Mouse (Mus musculus): Measurements from ENCODE around the gene Kcnk12. TPM values are rescaled to one million over a fixed set of nuclear protein-coding genes. Genes with fewer than 3 reads are reported as not detected.

Kcnk12 gene
- polyA plus RNA-seq, 1 experiment from 2014 or later, result 0.45 TPM

DNA sequence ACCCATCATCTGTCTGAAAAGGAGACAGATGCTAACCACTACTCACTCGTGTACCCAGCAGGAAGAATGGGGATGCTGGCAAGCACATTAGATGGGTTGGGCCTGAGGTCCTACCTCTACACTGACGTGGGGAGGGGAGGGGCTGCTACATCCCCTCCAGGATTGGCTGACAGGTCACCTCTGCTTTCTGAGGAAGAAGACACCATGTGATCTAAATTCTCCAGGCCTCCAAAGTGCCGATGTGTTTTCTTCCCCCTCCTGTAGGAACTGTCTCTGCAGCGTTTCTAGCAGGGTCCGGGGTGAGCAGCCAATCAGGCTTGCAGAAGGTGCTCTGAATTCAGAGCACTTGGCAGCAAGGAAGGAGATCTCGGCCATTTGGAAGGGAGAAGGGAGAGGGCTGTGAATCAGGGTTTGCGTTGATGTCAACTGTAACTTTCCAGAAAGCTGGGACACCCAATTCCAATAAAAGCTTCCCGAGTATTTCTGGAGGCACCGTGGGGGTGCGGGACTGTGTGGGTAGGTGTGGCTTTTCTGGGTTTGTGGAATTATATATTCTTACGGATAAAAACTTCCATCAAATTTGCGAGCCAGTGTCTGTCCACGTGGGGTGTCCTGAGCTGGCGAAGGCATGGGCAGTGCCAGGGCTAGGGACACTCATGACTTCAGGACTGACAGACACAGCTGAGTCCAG is 13.5 kb downstream of the Kcnk12 start:
- 71% methylated on average over 14 of the region's 14 CpGs for WGBS
- Histone ChIP-seq H3K27ac (replicated peaks; ENCODE audit: low read depth, low read length) (no peak overlapping the region), H3K9ac (replicated peaks; ENCODE audit: low read length) (no peak overlapping the region), H3K9me3 (replicated peaks; ENCODE audit: control insufficient read depth, low read length) (no peaks in the 10 kb centered on the region), H3K36me3 (replicated peaks; ENCODE audit: control insufficient read depth, insufficient read depth, low read depth, low read length) (no peaks in the 10 kb centered on the region), H3K4me3 (ENCODE audit: low read depth, low read length) (no peak overlapping the region), H3K27me3 (ENCODE audit: control insufficient read depth, insufficient read depth, low read length) (no peaks in the 10 kb centered on the region), H3K4me2 (ENCODE audit: low read depth, low read length) (no peak overlapping the region), H3K4me1 (ENCODE audit: control insufficient read depth, insufficient read depth, low read length) (no peaks in the 10 kb centered on the region)
- no peak for ATAC-seq (replicated peaks; ENCODE audit: insufficient number of reproducible peaks, low FRiP score, low TSS enrichment, low read depth)
- no peak for DNase-seq (ENCODE audit: low spot score)

DNA sequence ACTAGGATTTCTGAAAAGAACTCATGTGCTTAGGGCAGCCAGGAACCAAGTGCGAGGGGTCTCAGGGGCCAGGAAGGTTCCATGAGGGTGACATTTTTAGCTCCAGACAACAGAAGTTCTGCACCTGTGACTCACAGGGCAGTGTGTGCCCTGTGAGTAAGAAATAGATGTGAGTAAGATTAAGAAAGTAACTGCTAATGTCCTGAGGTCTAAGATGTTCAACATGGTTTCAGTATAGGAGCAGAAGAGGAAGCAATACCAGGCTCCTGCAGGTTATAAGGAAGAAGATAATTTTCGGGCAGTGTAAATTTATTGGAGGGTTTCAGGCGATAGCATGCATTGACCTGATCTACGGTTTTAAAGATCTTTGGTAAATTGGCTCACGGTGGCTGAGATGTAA is 16.6 kb downstream of the Kcnk12 start:
- 89% methylated on average over 5 of the region's 5 CpGs for WGBS
- ATAC-seq (replicated peaks; ENCODE audit: insufficient number of reproducible peaks, low FRiP score, low TSS enrichment, low read depth) (no peak), DNase-seq (ENCODE audit: low spot score) (no peak)
- Histone ChIP-seq H3K27me3 (ENCODE audit: control insufficient read depth, insufficient read depth, low read length) (no peaks in the 10 kb centered on the region), H3K4me1 (ENCODE audit: control insufficient read depth, insufficient read depth, low read length) (no peaks in the 10 kb centered on the region), H3K27ac (replicated peaks; ENCODE audit: low read depth, low read length) (no peak overlapping the region), H3K9me3 (replicated peaks; ENCODE audit: control insufficient read depth, low read length) (no peaks in the 10 kb centered on the region), H3K9ac (replicated peaks; ENCODE audit: low read length) (no peak overlapping the region), H3K36me3 (replicated peaks; ENCODE audit: control insufficient read depth, insufficient read depth, low read depth, low read length) (no peaks in the 10 kb centered on the region), H3K4me2 (ENCODE audit: low read depth, low read length) (no peak overlapping the region), H3K4me3 (ENCODE audit: low read depth, low read length) (no peak overlapping the region)

DNA sequence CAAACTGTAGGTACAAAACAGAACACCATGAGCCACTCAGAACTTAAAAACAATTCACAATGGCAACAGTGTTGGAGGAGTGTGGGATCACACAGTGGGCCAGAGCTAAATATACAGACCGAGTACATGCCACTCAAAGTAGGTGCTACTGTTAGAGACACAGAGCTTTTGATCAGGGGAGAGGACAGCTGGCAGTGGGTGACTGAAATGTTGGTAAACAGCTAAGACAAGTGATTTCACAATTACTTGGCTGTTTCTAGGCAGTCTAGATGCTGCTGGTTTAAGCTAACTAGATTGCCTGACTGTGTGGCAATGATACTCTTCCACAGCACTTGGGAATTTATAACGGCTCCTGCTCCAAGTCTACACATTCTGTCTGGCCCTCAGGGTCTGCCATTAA is 17.6 kb downstream of the Kcnk12 start:
- H3K27me3 ChIP-seq (ENCODE audit: control insufficient read depth, insufficient read depth, low read length), result no peaks in the 10 kb centered on the region
- H3K4me1 ChIP-seq (ENCODE audit: control insufficient read depth, insufficient read depth, low read length), result no peaks in the 10 kb centered on the region
- H3K9ac ChIP-seq (replicated peaks; ENCODE audit: low read length), result no peak overlapping the region
- no peak overlapping the region for H3K4me2 ChIP-seq (ENCODE audit: low read depth, low read length)
- no peaks in the 10 kb centered on the region for H3K9me3 ChIP-seq (replicated peaks; ENCODE audit: control insufficient read depth, low read length)
- H3K4me3 ChIP-seq (ENCODE audit: low read depth, low read length), result no peak overlapping the region
- no peaks in the 10 kb centered on the region for H3K36me3 ChIP-seq (replicated peaks; ENCODE audit: control insufficient read depth, insufficient read depth, low read depth, low read length)
- ATAC-seq (replicated peaks; ENCODE audit: insufficient number of reproducible peaks, low FRiP score, low TSS enrichment, low read depth), result no peak
- no peak overlapping the region for H3K27ac ChIP-seq (replicated peaks; ENCODE audit: low read depth, low read length)
- WGBS, result 58% methylated on average over 2 of the region's 2 CpGs
- DNase-seq (ENCODE audit: low spot score), result no peak

DNA sequence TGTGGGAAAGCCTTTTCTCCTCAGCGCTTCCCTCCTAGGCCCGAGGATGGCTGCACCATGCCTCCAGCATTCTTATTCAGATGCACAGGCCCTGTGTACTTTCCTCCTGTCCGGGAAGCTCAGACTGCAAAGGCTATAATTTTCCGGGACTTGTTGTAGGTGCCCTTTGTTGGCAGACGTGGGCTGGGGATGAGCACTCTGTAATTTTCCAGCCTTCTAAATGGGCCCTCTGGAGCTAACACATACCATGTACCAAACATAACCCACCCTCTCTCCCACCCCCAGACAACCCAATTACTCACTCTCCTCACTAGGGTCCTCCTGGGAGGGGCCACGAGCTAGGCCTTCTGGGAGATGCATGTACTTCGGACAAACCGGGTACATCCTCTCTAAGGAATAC is 22.8 kb downstream of the Kcnk12 start:
- no peak overlapping the region for H3K27ac ChIP-seq (replicated peaks; ENCODE audit: low read depth, low read length)
- no peak overlapping the region for H3K4me3 ChIP-seq (ENCODE audit: low read depth, low read length)
- H3K9me3 ChIP-seq (replicated peaks; ENCODE audit: control insufficient read depth, low read length), result no peaks in the 10 kb centered on the region
- ATAC-seq (replicated peaks; ENCODE audit: insufficient number of reproducible peaks, low FRiP score, low TSS enrichment, low read depth) (no peak), DNase-seq (ENCODE audit: low spot score) (no peak)
- H3K9ac ChIP-seq (replicated peaks; ENCODE audit: low read length), result no peak overlapping the region
- 77% methylated on average over 8 of the region's 8 CpGs for WGBS
- H3K36me3 ChIP-seq (replicated peaks; ENCODE audit: control insufficient read depth, insufficient read depth, low read depth, low read length), result no peaks in the 10 kb centered on the region
- H3K4me1 ChIP-seq (ENCODE audit: control insufficient read depth, insufficient read depth, low read length), result no peaks in the 10 kb centered on the region
- H3K27me3 ChIP-seq (ENCODE audit: control insufficient read depth, insufficient read depth, low read length), result no peaks in the 10 kb centered on the region
- H3K4me2 ChIP-seq (ENCODE audit: low read depth, low read length), result no peak overlapping the region

DNA sequence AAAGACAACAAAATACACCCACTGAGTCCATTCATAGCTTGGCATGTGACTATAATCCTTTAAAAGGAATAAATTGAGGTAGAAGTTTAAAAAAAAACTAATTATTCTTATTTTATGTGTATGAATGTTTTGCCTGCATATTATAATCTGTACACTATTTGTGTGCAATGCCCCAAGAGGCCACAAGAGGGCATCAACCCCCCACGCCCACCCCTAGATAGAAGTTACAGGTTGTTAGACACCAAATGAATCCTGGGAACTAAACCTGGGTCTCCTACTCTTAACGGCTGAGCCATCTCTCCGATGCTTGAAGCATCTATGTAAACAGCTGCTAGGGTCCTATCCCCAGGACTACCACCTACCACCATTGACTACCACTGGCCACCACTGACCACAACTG is 24.6 kb downstream of the Kcnk12 start:
- Histone ChIP-seq H3K4me1 (ENCODE audit: control insufficient read depth, insufficient read depth, low read length) (no peaks in the 10 kb centered on the region), H3K4me2 (ENCODE audit: low read depth, low read length) (no peak overlapping the region), H3K9ac (replicated peaks; ENCODE audit: low read length) (no peak overlapping the region), H3K4me3 (ENCODE audit: low read depth, low read length) (no peak overlapping the region), H3K36me3 (replicated peaks; ENCODE audit: control insufficient read depth, insufficient read depth, low read depth, low read length) (no peaks in the 10 kb centered on the region), H3K27ac (replicated peaks; ENCODE audit: low read depth, low read length) (no peak overlapping the region), H3K9me3 (replicated peaks; ENCODE audit: control insufficient read depth, low read length) (no peaks in the 10 kb centered on the region), H3K27me3 (ENCODE audit: control insufficient read depth, insufficient read depth, low read length) (no peaks in the 10 kb centered on the region)
- no peak for DNase-seq (ENCODE audit: low spot score)
- ATAC-seq (replicated peaks; ENCODE audit: insufficient number of reproducible peaks, low FRiP score, low TSS enrichment, low read depth), result no peak
- WGBS, result 83% methylated on average over 3 of the region's 3 CpGs

DNA sequence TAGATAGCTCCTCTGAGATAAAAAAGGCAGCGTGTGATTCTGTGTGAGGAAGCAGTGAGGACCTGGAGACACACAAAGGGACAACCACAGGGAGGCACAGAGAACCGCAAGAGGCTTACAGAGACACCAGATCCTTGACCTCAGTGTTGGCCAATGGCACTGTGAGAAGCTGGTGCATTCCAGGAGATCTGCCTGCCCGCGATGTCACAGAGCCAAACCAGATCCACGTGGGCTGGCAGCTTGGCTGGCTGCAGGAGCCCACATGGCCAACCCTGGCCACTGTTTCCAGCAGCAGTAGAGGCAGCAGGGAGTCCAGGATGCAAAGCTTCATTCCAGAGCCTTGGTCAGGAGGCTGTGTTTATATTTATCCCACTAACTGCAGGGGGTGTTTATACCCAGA is 27.0 kb downstream of the Kcnk12 start:
- WGBS, result 43% methylated on average over 5 of the region's 5 CpGs

DNA sequence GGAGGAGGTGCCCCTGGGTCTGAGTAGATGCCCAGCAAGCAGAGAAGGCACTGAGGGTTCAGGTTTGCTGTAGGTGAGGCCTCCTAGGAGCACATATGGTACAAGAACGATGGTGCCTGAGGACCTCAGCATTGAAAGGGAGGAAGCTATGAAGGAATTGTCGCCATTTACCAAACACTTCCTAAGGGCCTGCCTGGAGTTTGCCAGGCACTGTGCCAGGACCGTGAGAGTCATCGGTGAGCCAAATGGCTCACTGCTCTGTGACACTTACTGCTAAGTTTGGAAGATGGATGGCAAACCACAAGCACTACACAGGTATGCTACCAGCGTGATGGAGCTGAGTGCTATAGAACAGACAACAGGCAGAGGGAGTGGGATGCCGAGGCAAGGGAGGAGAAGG is 30.9 kb downstream of the Kcnk12 start:
- Histone ChIP-seq H3K9ac (replicated peaks; ENCODE audit: low read length) (no peak overlapping the region), H3K27me3 (ENCODE audit: control insufficient read depth, insufficient read depth, low read length) (no peaks in the 10 kb centered on the region), H3K4me3 (ENCODE audit: low read depth, low read length) (no peak overlapping the region), H3K4me2 (ENCODE audit: low read depth, low read length) (no peak overlapping the region), H3K4me1 (ENCODE audit: control insufficient read depth, insufficient read depth, low read length) (no peaks in the 10 kb centered on the region), H3K27ac (replicated peaks; ENCODE audit: low read depth, low read length) (no peak overlapping the region), H3K36me3 (replicated peaks; ENCODE audit: control insufficient read depth, insufficient read depth, low read depth, low read length) (no peaks in the 10 kb centered on the region), H3K9me3 (replicated peaks; ENCODE audit: control insufficient read depth, low read length) (no peaks in the 10 kb centered on the region)
- WGBS, result 92% methylated on average over 6 of the region's 6 CpGs
- DNase-seq (ENCODE audit: low spot score) (no peak), ATAC-seq (replicated peaks; ENCODE audit: insufficient number of reproducible peaks, low FRiP score, low TSS enrichment, low read depth) (no peak)

More for the DNA sequence above, 27.0 kb downstream of the Kcnk12 start:
- H3K27me3 ChIP-seq (ENCODE audit: control insufficient read depth, insufficient read depth, low read length), result no peaks in the 10 kb centered on the region
- no peaks in the 10 kb centered on the region for H3K36me3 ChIP-seq (replicated peaks; ENCODE audit: control insufficient read depth, insufficient read depth, low read depth, low read length)
- no peak overlapping the region for H3K4me3 ChIP-seq (ENCODE audit: low read depth, low read length)
- H3K27ac ChIP-seq (replicated peaks; ENCODE audit: low read depth, low read length), result no peak overlapping the region
- H3K9ac ChIP-seq (replicated peaks; ENCODE audit: low read length), result no peak overlapping the region
- H3K4me2 ChIP-seq (ENCODE audit: low read depth, low read length), result no peak overlapping the region
- ATAC-seq (replicated peaks; ENCODE audit: insufficient number of reproducible peaks, low FRiP score, low TSS enrichment, low read depth), result no peak
- no peaks in the 10 kb centered on the region for H3K9me3 ChIP-seq (replicated peaks; ENCODE audit: control insufficient read depth, low read length)
- no peaks in the 10 kb centered on the region for H3K4me1 ChIP-seq (ENCODE audit: control insufficient read depth, insufficient read depth, low read length)
- DNase-seq (ENCODE audit: low spot score), result no peak

DNA sequence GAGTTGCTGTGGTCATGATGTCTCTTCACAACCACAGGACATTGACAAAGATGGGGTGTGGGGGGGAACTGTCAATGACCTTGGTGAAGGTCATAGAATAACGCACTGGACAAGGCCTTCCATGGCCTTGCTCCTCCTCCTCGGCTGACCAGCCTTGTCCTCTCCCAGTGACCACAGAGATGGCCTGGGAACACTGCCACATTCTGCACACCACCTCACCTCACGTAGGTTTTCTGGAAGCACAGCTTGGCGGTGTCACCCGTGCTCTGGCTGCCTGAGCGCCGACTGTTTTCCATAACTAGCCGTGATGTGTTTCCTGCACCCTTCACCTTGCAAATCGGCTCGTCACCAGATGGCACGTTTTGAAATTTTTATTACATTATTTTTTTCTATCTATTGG is 32.8 kb downstream of the Kcnk12 start:
- H3K27me3 ChIP-seq (ENCODE audit: control insufficient read depth, insufficient read depth, low read length), result no peaks in the 10 kb centered on the region
- H3K9ac ChIP-seq (replicated peaks; ENCODE audit: low read length), result no peak overlapping the region
- no peaks in the 10 kb centered on the region for H3K9me3 ChIP-seq (replicated peaks; ENCODE audit: control insufficient read depth, low read length)
- no peak overlapping the region for H3K4me3 ChIP-seq (ENCODE audit: low read depth, low read length)
- 94% methylated on average over 11 of the region's 11 CpGs for WGBS
- H3K4me1 ChIP-seq (ENCODE audit: control insufficient read depth, insufficient read depth, low read length), result no peaks in the 10 kb centered on the region
- H3K27ac ChIP-seq (replicated peaks; ENCODE audit: low read depth, low read length), result no peak overlapping the region
- no peak overlapping the region for H3K4me2 ChIP-seq (ENCODE audit: low read depth, low read length)
- no peaks in the 10 kb centered on the region for H3K36me3 ChIP-seq (replicated peaks; ENCODE audit: control insufficient read depth, insufficient read depth, low read depth, low read length)
- ATAC-seq (replicated peaks; ENCODE audit: insufficient number of reproducible peaks, low FRiP score, low TSS enrichment, low read depth), result no peak
- DNase-seq (ENCODE audit: low spot score), result no peak

Measured in embryonic facial prominence, embryonic 11.5 days (tissue).